Mouse (Mus musculus) intestine, embryonic 15.5 days (tissue): ENCODE results near the gene Tle4. TPM values are rescaled to one million over a fixed set of nuclear protein-coding genes. Genes with fewer than 3 reads are reported as not detected.

Experiments
- ATAC-seq: fragments of 200-750 bp; cut with Nextera tagmentation; 2 replicates; pipeline ENCODE4 v1.8.0; 2017; ENCODE audit warnings: moderate TSS enrichment, moderate library complexity
- H3K27ac ChIP-seq: fragments of 300-500 bp; sonication (generic); 2 replicates; pipeline ENCODE4 v1.5.1; 2015; ENCODE audit warnings: mild to moderate bottlenecking, inconsistent platforms
- H3K27me3 ChIP-seq: fragments of 300-500 bp; sonication (generic); replicated peaks from 2 replicates; pipeline ENCODE4 v1.6.1; 2015; ENCODE audit warnings: inconsistent platforms
- H3K36me3 ChIP-seq: fragments of 300-500 bp; sonication (generic); 2 replicates; pipeline ENCODE4 v1.6.1; 2015; ENCODE audit warnings: inconsistent platforms
- H3K4me1 ChIP-seq: fragments of 300-500 bp; sonication (generic); replicated peaks from 2 replicates; pipeline ENCODE4 v1.6.1; 2015; ENCODE audit warnings: inconsistent platforms
- H3K4me2 ChIP-seq: fragments of 300-500 bp; sonication (generic); replicated peaks from 2 replicates; pipeline ENCODE4 v1.6.1; 2015; ENCODE audit warnings: mild to moderate bottlenecking, inconsistent platforms
- H3K4me3 ChIP-seq: fragments of 300-500 bp; sonication (generic); replicated peaks from 2 replicates; pipeline ENCODE4 v1.5.1; 2015; ENCODE audit warnings: inconsistent platforms
- H3K9ac ChIP-seq: fragments of 300-500 bp; sonication (generic); 2 replicates; pipeline ENCODE4 v1.6.1; 2015; ENCODE audit warnings: inconsistent platforms
- H3K9me3 ChIP-seq: fragments of 300-500 bp; sonication (generic); 2 replicates; pipeline ENCODE4 v1.6.1; 2016; ENCODE audit warnings: inconsistent platforms
- WGBS: fragments of 180-500 bp; shearing (Covaris S2); methylation state at CpG from one replicate; pipeline ENCODE4 v1.1.7; 2015; 5-methylcytosine and 5-hydroxymethylcytosine counted together
- polyA plus RNA-seq: library from polyadenylated mRNA; unstranded; fragments of >200 nt; fragmentation: Nextera tagmentation; extraction: Ambion mirVana; gene quantifications from 2 replicates; pipeline ENCODE4 v1.2.1, GENCODE M21; 2015

The Tle4 gene
- polyA plus RNA-seq, 1 experiment from 2014 or later, result 19.4 TPM

DNA sequence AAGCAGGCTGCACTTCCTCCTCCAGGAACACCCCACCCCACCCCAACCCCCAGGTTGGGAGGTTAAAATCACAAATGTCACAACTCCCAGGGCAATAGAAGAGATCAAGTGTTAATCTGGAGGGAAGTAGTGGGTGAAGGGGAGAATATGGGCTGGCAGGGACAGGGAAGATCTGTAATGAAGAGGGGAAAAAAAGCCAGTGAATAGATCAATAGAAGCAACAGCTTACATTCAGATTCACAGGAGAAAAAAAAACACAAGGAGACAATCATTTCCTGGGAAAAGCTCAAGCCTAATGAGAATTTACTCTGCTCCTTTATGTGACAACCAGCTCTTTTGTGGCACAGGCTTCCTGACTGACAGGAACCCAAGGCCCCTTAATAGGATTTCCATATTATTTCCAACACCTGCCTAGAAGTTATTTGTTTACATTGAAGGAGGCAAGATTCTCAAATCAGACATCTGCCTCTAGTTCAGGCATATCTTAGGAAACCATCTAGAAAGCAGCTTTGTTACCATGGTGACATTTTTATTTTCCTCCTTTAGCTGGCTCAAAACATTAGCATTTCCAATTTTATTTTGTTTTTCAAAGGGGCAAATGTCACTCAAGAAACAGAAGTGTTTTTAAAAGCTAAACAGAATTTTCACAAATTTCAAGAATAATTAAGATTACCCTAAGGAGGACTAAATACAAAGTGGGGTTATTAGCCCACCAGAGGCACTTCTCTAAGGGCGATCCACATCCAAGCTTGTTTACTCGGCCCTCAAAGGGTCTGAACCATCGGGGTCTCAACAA is 90.8 kb downstream of the Tle4 start:
- 69% methylated on average over 3 of the region's 3 CpGs for WGBS
- H3K27me3 ChIP-seq, result no peaks in the 10 kb centered on the region
- ATAC-seq, result no peak
- no peak overlapping the region for H3K4me3 ChIP-seq
- H3K9ac ChIP-seq, result no peak overlapping the region
- H3K4me2 ChIP-seq, result no peak overlapping the region
- H3K4me1 ChIP-seq, result 0 out of 2 replicates have a peak, but pooled peaks cover 2% of the 10 kb centered on the region
- H3K27ac ChIP-seq, result no peak overlapping the region
- H3K9me3 ChIP-seq, result no peaks in the 10 kb centered on the region
- H3K36me3 ChIP-seq, result no peaks in the 10 kb centered on the region

DNA sequence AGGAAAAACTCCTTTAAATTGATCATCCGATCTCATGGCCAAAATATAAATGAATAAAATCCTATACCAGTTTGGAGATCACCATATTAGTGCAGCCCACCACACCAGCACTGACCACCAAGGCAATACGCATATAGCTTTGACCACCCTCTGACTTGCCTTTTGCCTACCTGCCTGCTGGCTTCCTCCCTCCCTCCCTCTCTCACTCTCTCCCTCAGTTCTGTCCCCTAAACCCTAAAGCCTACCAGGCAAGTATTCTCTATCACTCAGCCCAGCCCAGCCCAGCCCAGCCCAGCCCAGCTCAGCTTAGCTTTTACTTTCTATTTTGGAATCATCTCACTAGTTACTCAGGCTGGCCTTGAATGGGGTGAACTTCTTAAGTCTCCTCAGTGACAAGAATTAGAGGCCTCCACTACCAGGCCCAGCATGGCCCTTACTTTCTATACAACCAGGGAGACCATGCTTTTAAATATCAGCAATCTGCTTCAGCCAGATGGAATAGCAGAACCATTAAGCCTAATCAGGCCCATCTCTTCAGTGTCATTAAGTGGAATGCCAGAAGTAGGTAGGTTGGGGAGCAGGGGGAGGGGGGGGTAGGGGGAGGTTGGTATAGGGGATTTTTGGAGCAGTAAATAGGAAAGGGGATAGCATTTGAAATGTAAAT is 91.8 kb downstream of the Tle4 start:
- WGBS, result 94% methylated on average over 2 of the region's 2 CpGs

DNA sequence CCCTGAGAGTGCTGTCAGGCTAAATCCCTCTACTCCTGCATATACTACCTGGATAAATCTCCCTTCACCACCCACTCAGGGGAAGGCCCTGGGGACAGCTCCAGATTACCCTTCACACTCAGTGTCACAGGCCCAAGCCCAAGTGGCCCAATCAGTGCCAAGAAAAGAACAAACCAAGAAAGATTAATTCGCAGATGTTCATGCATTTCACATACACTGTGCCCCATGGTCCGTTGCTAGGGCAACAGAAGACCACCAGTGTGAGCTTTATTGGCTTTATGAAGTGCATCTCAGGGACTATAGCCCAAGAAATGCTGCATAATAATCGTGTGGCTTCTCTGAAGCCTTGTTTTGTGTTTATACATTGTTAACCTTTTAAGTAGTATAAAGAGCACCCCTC is 92.5 kb downstream of the Tle4 start:
- Histone ChIP-seq H3K9ac (no peak overlapping the region), H3K4me3 (no peak overlapping the region), H3K9me3 (no peaks in the 10 kb centered on the region), H3K4me2 (no peak overlapping the region), H3K27me3 (no peaks in the 10 kb centered on the region), H3K4me1 (0 out of 2 replicates have a peak, but pooled peaks cover 2% of the 10 kb centered on the region), H3K36me3 (no peaks in the 10 kb centered on the region), H3K27ac (no peak overlapping the region)
- no peak for ATAC-seq
- 80% methylated on average over 3 of the region's 3 CpGs for WGBS

More for the DNA sequence above, 91.8 kb downstream of the Tle4 start:
- ATAC-seq, result peak; percentile 34; the same call in 1 of the 2 replicates
- Histone ChIP-seq H3K27me3 (no peaks in the 10 kb centered on the region), H3K4me2 (no peak overlapping the region), H3K4me1 (0 out of 2 replicates have a peak, but pooled peaks cover 2% of the 10 kb centered on the region), H3K9me3 (no peaks in the 10 kb centered on the region), H3K27ac (no peak overlapping the region), H3K9ac (no peak overlapping the region), H3K36me3 (no peaks in the 10 kb centered on the region), H3K4me3 (no peak overlapping the region)

DNA sequence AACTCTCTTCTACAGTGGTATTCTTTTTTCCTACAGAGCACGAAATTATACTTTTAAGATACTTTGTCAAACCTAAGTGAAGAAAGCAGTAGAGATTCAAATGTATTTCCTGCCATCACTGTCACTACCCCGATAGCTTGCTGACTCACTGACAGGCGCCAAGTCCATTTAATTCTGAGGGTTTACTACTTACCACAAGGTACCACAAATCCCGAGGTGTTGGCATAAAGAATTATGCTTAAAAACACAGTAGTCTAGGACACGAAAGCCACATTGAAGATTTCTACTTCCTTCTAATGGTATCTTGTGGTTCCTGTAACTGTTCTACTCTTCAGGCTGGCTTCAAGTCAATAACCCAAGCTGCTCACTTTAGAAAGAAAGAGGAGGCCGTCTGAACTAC is 94.0 kb downstream of the Tle4 start:
- H3K27me3 ChIP-seq, result no peaks in the 10 kb centered on the region
- H3K4me2 ChIP-seq, result no peak overlapping the region
- H3K27ac ChIP-seq, result no peak overlapping the region
- no peak for ATAC-seq
- H3K4me3 ChIP-seq, result no peak overlapping the region
- no peaks in the 10 kb centered on the region for H3K9me3 ChIP-seq
- WGBS, result 80% methylated on average over 6 of the region's 6 CpGs
- no peaks in the 10 kb centered on the region for H3K36me3 ChIP-seq
- H3K9ac ChIP-seq, result no peak overlapping the region
- H3K4me1 ChIP-seq, result 0 out of 2 replicates have a peak, but pooled peaks cover 2% of the 10 kb centered on the region

DNA sequence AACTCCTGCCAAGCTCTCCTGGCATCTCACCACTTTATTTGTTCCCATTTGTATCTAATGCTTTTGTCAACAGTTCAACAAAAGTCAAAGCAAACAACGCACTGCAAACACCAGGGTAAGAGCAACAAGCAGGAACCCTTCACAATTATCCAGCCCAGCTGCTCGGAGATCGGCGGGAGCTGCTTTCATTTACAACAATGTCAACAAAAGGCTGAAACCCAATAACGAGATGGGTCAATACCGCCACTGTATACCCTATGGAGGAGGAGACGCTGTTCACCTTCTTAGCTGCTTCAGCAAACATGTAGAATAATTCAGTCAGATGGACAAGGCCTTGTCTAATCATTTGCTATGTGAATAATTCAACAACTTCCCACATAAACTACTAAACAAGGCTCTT is 95.6 kb downstream of the Tle4 start:
- WGBS, result 35% methylated on average over 7 of the region's 7 CpGs
- H3K36me3 ChIP-seq, result no peaks in the 10 kb centered on the region
- H3K4me1 ChIP-seq, result 0 out of 2 replicates have a peak, but pooled peaks cover 2% of the 10 kb centered on the region
- no peak overlapping the region for H3K4me2 ChIP-seq
- no peaks in the 10 kb centered on the region for H3K27me3 ChIP-seq
- H3K9ac ChIP-seq, result no peak overlapping the region
- no peak for ATAC-seq
- H3K4me3 ChIP-seq, result no peak overlapping the region
- no peaks in the 10 kb centered on the region for H3K9me3 ChIP-seq
- no peak overlapping the region for H3K27ac ChIP-seq

DNA sequence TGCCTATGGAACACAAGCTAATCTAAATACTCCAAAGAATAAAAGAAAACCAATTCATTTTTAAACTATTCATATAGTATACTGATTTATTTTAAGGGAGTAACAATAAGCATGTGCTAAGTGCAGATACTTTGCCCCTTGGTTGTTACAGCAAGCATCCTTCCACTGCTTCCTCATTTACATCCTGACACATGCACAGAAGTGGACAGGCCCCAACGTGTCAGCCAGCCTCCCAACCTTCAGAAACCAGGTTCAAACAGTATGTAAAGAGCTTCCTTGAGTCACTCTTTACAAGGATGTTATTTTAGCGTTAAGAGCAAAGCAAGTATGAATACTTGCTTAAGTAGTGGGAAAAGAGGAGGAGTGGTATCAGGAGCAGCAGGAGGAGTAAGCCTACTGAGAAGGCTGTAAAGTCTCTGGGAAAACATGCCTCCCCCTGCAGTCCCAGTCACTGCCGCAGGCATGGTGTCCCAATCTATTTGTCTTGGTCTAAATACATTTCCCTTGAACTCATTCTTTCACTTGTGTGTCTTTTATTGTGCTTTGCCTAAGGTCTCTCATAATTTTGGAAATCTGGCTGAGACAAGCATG is 97.9 kb downstream of the Tle4 start:
- Histone ChIP-seq H3K4me1 (0 out of 2 replicates have a peak, but pooled peaks cover 2% of the 10 kb centered on the region), H3K9ac (no peak overlapping the region), H3K36me3 (no peaks in the 10 kb centered on the region), H3K27ac (no peak overlapping the region), H3K9me3 (no peaks in the 10 kb centered on the region), H3K4me3 (no peak overlapping the region), H3K4me2 (no peak overlapping the region), H3K27me3 (no peaks in the 10 kb centered on the region)
- no peak for ATAC-seq
- 36% methylated on average over 3 of the region's 3 CpGs for WGBS

DNA sequence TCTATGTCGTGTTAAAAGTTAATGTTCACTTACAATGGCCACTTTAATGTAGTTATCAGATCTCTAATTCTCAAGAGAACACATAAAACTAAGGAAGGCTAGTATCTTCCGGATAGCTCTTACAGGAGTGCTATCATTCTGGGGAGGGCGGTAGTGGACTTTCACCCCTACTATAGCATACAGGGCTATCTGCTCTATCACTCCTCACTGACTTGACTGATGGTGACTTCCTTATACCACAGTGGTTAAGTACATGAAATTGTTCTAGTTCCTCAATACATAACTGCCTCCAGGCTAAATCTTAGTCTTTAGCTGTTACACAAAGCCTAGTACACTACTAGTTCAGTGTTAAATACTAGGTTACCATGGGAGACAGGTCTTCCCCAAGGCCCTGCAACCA is 104.8 kb downstream of the Tle4 start:
- H3K9me3 ChIP-seq, result no peaks in the 10 kb centered on the region
- no peaks in the 10 kb centered on the region for H3K4me1 ChIP-seq
- H3K9ac ChIP-seq, result no peak overlapping the region
- ATAC-seq, result peak; percentile 98
- no peak overlapping the region for H3K4me3 ChIP-seq
- 72% methylated on average over 3 of the region's 3 CpGs for WGBS
- H3K4me2 ChIP-seq, result no peak overlapping the region
- no peaks in the 10 kb centered on the region for H3K36me3 ChIP-seq
- H3K27ac ChIP-seq, result no peak overlapping the region
- no peaks in the 10 kb centered on the region for H3K27me3 ChIP-seq

DNA sequence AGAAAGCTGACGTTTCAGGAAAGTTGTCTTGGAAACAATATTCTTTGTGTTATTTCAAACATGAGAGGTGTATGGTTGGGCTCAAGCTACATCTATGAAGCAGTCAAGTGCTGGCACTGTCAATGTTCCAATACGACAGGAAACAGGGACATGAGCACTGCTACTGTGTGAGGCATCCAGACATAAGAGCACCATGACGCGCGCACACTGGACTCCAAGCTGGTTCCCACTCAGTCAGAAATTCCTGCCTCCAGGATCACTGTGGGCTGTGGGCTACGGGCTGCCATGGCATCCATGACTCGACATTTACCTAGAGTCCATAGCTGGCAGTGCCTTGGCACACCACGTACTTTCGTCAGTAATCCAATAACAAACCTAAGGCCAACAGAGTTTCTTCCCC is 110.7 kb downstream of the Tle4 start:
- H3K4me2 ChIP-seq, result no peak overlapping the region
- no peak for ATAC-seq
- H3K36me3 ChIP-seq, result no peaks in the 10 kb centered on the region
- no peaks in the 10 kb centered on the region for H3K27me3 ChIP-seq
- no peaks in the 10 kb centered on the region for H3K9me3 ChIP-seq
- 82% methylated on average over 9 of the region's 9 CpGs for WGBS
- no peak overlapping the region for H3K27ac ChIP-seq
- H3K4me3 ChIP-seq, result no peak overlapping the region
- H3K4me1 ChIP-seq, result peaks cover 3% of the 10 kb centered on the region; the same call in 1 of the 2 replicates
- no peak overlapping the region for H3K9ac ChIP-seq

DNA sequence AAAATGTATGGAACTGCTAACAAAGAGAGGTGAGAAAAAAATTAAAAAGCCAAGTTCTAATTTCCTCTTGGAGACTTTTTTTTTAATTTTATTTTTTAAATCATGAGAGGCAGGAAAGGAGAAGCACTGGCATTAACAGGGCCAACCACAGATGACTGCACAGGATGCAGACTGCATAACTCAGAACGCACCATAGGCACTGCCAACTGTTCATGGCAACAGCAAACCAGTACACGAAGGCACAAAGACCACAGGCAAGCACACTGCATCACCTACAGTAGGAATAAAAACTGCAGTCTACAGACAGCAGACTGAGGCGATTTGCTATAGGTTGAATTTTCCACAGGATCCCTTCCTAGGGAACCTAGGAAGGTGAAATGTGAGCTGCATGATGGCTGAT is 112.7 kb downstream of the Tle4 start:
- Histone ChIP-seq H3K9ac (no peak overlapping the region), H3K36me3 (no peaks in the 10 kb centered on the region), H3K4me3 (no peak overlapping the region), H3K27me3 (no peaks in the 10 kb centered on the region), H3K4me1 (peaks cover 4% of the 10 kb centered on the region), H3K9me3 (no peaks in the 10 kb centered on the region), H3K27ac (no peak overlapping the region), H3K4me2 (no peak overlapping the region)
- 78% methylated on average over 3 of the region's 3 CpGs for WGBS
- no peak for ATAC-seq

DNA sequence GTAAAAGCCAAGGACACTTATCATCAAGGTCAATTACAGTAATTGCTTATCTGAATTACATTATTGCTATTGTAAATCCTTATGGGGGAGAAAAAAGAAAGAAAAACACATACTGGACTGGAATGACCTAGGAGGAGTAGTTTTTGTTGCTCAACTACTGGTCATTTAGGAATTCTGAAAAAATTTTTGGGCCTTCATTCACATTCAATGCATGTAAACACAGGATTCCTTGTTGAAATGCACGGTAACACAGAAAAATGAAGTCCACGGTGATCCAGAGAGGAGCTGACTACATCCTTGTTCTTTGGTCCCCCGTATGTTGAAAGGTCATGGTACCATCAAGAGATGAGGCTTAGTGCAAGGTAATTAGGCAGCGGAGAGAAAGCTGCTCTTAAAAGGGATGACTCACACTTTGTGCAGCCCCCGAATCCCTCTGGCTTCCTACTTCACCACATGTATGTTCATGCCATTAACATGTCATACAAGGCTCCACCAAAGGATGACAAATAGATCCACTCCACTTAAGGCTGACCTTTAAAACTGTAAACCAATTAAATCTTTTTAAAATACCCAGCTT is 115.2 kb downstream of the Tle4 start:
- WGBS, result 54% methylated on average over 5 of the region's 5 CpGs
- Histone ChIP-seq H3K9me3 (no peaks in the 10 kb centered on the region), H3K36me3 (no peaks in the 10 kb centered on the region), H3K4me1 (peaks cover 10% of the 10 kb centered on the region), H3K4me3 (no peak overlapping the region), H3K27ac (no peak overlapping the region), H3K9ac (no peak overlapping the region), H3K4me2 (no peak overlapping the region), H3K27me3 (no peaks in the 10 kb centered on the region)
- ATAC-seq, result peak; percentile 55

DNA sequence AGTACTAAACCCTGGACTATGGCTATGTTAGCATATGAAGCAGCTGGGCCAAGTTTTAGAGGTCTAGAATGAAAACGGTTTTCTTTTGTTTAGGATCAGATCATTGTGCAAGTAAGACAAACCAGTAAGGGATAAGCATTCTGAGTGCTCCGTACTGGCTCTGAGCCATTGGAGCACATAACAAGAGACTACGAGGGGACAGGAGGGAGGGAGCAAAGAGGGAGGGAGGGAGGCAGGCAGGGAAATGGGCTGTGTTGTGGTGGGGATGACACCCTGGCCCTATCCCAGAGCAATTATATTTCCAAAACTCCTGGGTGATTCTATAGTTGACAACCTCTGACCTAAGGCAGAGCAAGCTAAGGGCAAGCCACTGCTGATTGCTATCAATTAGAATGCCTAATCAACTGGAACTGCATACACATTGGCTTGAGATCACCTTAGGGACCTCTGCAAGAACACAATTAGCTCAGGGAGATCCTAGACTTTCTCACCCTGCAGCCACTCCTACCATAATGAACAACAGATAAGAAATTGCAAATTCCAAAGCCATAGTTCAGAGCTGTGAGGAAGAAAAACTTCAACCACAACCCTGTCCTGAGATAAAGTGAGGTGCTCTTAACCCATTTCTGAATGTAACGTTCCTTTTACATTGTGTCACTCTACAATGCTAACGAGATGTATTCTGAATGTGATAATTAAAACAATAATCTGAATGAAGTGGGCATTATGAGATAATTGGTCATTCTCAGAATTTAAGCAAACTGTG is 115.9 kb downstream of the Tle4 start:
- 56% methylated on average over 5 of the region's 5 CpGs for WGBS
- ATAC-seq, result peak; percentile 84
- H3K4me3 ChIP-seq, result no peak overlapping the region
- H3K36me3 ChIP-seq, result no peaks in the 10 kb centered on the region
- H3K9me3 ChIP-seq, result no peaks in the 10 kb centered on the region
- no peak overlapping the region for H3K27ac ChIP-seq
- peaks cover 10% of the 10 kb centered on the region for H3K4me1 ChIP-seq
- no peaks in the 10 kb centered on the region for H3K27me3 ChIP-seq
- H3K9ac ChIP-seq, result no peak overlapping the region
- no peak overlapping the region for H3K4me2 ChIP-seq

DNA sequence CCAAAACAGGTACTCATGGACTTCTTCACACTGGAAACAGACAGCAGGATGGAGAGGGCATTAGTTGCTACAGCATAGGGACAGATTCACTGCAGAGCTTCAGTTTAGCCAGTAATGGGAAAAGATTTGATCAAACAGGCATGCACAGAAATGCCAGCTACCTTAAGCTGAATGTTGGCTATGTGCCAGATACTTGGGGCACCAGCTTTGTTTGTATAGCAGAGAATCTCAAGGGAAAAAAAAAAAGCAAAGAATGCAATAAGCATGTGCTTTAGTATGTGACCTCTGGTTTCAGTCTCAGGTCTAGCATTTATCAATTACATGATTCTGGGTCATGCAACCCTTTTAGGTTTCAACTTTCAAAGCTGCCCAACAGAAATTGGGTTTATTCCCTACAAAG is 118.1 kb downstream of the Tle4 start:
- Histone ChIP-seq H3K27ac (no peak overlapping the region), H3K4me3 (no peak overlapping the region), H3K9ac (no peak overlapping the region), H3K4me1 (peaks cover 10% of the 10 kb centered on the region), H3K4me2 (no peak overlapping the region), H3K36me3 (no peaks in the 10 kb centered on the region), H3K9me3 (no peaks in the 10 kb centered on the region), H3K27me3 (no peaks in the 10 kb centered on the region)
- peak; percentile 24; the same call in 1 of the 2 replicates for ATAC-seq
